Mouse (Mus musculus) lung, postnatal 0 days (tissue): ENCODE measurements around the gene Olfr746. TPM values are rescaled to one million over a fixed set of nuclear protein-coding genes. Genes with fewer than 3 reads are reported as not detected.

ENCODE experiments used
- ATAC-seq: fragments of 200-750 bp; cut with Nextera tagmentation; 2 replicates; pipeline ENCODE4 v1.8.0; 2017; ENCODE audit warnings: moderate library complexity
- DNase-seq: peaks from one replicate; pipeline ENCODE4 v3.0.0-alpha.2; 2016; ENCODE audit warnings: low spot score
- H3K27ac ChIP-seq: fragments of 300-500 bp; sonication (generic); 2 replicates; pipeline ENCODE4 v1.5.1; 2014; ENCODE audit warnings: antibody characterized with exemption, mild to moderate bottlenecking, low read length, mixed read lengths
- H3K27me3 ChIP-seq: fragments of 300-500 bp; sonication (generic); replicated peaks from 2 replicates; pipeline ENCODE4 v1.6.1; 2014; ENCODE audit warnings: low read length, mixed read lengths; ENCODE audit not compliant: insufficient read depth
- H3K36me3 ChIP-seq: fragments of 300-500 bp; sonication (generic); 2 replicates; pipeline ENCODE4 v1.6.1; 2014; ENCODE audit warnings: low read length, mixed read lengths; ENCODE audit not compliant: insufficient read depth
- H3K4me1 ChIP-seq: fragments of 300-500 bp; sonication (generic); 2 replicates; pipeline ENCODE4 v1.6.1; 2014; ENCODE audit warnings: antibody characterized with exemption, low read depth, low read length, mixed read lengths; ENCODE audit not compliant: insufficient read depth
- H3K4me2 ChIP-seq: fragments of 300-500 bp; sonication (generic); replicated peaks from 2 replicates; pipeline ENCODE4 v1.6.1; 2014; ENCODE audit warnings: low read depth, mild to moderate bottlenecking, low read length, moderate library complexity, mixed read lengths
- H3K4me3 ChIP-seq: fragments of 300-500 bp; sonication (generic); 2 replicates; pipeline ENCODE4 v1.5.1; 2014; ENCODE audit warnings: low read depth, low read length
- H3K9ac ChIP-seq: fragments of 300-500 bp; sonication (generic); replicated peaks from 2 replicates; pipeline ENCODE4 v1.6.1; 2014; ENCODE audit warnings: low read depth, mild to moderate bottlenecking
- H3K9me3 ChIP-seq: fragments of 300-500 bp; sonication (generic); 2 replicates; pipeline ENCODE4 v1.6.1; 2016; ENCODE audit warnings: low read length, mixed read lengths
- CTCF ChIP-seq: IDR thresholded peaks from 2 replicates; pipeline ENCODE4 v1.5.1; 2016; ENCODE audit warnings: antibody characterized with exemption, mild to moderate bottlenecking
- EP300 ChIP-seq: IDR thresholded peaks from 2 replicates; pipeline ENCODE4 v1.6.1; 2016; ENCODE audit warnings: antibody characterized with exemption, mild to moderate bottlenecking, control low read depth
- WGBS: fragments of 180-500 bp; shearing (Covaris S2); extraction: QIAGEN DNeasy Blood & Tissue Kit; methylation state at CpG from one replicate; pipeline ENCODE4 v1.1.7; 2014; 5-methylcytosine and 5-hydroxymethylcytosine counted together
- polyA plus RNA-seq: library from polyadenylated mRNA; unstranded; fragments of >200 nt; fragmentation: Nextera tagmentation; extraction: Ambion mirVana; gene quantifications from 2 replicates; pipeline ENCODE4 v1.2.1, GENCODE M21; 2015

The Olfr746 gene
- not detected in 2 replicates for polyA plus RNA-seq

DNA sequence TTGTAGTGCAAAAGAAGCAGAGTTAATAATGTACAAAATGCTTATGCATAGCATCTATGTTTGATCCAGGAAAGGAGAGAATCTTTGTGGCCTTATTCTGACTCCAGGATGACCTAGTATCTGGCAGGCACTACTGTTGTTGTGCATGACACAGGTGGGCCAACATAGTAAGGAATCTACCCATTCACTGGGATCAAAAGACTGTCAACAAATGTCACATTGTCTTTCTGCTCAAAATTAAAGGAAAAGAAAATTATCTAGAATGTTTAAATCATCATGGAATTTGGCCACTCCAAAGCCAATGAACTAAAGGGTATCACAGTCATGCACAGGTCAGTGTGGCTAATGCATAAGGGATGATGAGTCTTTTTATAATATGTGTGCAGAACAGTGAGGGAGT is at the start of gene Olfr746:
Gene Olfr746, plus strand, starts transcription at position 301 of the 400 bp plus-strand sequence.
- Histone ChIP-seq H3K9me3 (no peaks in the 10 kb centered on the region), H3K27me3 (no peaks in the 10 kb centered on the region), H3K4me2 (no peak within 1 kb of the TSS), H3K9ac (no peak within 1 kb of the TSS), H3K36me3 (no peaks in the 10 kb centered on the region), H3K4me3 (no peak within 1 kb of the TSS), H3K4me1 (no peaks in the 10 kb centered on the region), H3K27ac (no peak within 1 kb of the TSS)
- DNase-seq (no peak), ATAC-seq (no peak)
- no peak for TF ChIP-seq CTCF
- no peak for TF ChIP-seq EP300

DNA sequence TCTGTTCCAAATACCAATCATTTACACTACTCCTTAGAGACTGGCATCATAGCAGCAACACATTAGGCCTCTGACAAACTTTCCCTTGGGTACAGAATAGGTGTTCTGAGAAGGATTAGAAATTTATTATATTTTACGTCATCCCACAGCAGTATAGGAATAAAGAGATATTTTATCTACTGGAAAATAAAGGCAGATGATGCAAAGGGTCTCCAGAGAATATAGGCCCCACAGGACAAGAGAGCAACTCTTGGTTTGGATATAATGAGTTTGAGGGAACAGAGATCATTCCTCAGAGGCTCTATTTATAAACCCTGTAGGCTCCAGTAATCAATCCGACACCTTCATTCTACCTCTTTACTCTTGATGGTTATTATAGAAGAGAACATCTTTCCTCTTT is 32.3 kb upstream of the Olfr746 start, which contains the start of gene Olfr744:
Gene Olfr744, plus strand, starts transcription at position 301 of the 400 bp plus-strand sequence.
- Histone ChIP-seq H3K9me3 (no peaks in the 10 kb centered on the region), H3K36me3 (no peaks in the 10 kb centered on the region), H3K9ac (no peak within 1 kb of the TSS), H3K4me3 (no peak within 1 kb of the TSS), H3K4me2 (no peak within 1 kb of the TSS), H3K27me3 (no peaks in the 10 kb centered on the region), H3K27ac (no peak within 1 kb of the TSS), H3K4me1 (no peaks in the 10 kb centered on the region)
- 79% methylated on average over 2 of the region's 2 CpGs for WGBS
- no peak for ATAC-seq
- no peak for TF ChIP-seq CTCF
- no peak for TF ChIP-seq EP300
- DNase-seq, result no peak

DNA sequence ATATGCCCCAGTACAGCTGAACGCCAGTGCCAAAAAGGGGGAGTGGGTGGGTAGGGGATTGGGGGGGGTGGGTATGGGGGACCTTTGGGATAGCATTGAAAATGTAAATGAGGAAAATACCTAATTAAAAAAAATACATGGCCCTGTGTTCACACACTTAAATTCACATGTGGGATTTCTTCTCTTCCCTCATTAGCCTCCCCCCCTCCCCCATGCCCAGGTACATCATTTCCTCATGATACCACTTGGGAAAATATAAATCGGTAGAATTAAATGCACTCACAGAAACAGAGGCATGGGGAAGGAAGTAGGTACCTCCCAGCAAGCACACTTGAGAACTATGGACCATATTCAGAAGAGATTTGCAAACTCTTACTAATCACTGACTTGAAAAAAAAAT is 7.8 kb upstream of the Olfr746 start, which contains the start of gene Olfr745:
Gene Olfr745, plus strand, starts transcription at position 301 of the 400 bp plus-strand sequence.
- Histone ChIP-seq H3K9ac (no peak within 1 kb of the TSS), H3K36me3 (no peaks in the 10 kb centered on the region), H3K4me2 (no peak within 1 kb of the TSS), H3K4me1 (no peaks in the 10 kb centered on the region), H3K4me3 (no peak within 1 kb of the TSS), H3K27ac (no peak within 1 kb of the TSS), H3K9me3 (no peaks in the 10 kb centered on the region), H3K27me3 (no peaks in the 10 kb centered on the region)
- TF ChIP-seq EP300, result no peak
- TF ChIP-seq CTCF, result no peak
- DNase-seq (no peak), ATAC-seq (no peak)
- 73% methylated on average over 2 of the region's 2 CpGs for WGBS

DNA sequence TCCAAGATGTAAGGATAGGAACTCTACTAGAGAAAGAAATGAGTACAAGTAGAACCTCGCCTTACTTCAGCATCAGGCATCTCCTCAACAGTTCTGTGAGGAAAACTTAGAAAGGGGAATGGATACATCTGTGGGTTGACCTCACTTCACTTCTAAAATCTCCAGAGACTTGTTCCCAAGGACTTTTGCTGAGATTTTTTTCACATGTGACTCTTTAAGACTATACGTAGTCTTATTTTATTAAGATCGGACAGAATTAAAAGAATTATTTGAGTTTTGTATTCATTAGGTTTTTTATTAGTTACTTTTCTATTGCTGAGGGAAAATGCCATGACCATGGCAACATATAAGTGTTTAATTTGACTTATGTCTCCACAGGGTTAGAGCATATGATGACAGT is 46.2 kb downstream of the Olfr746 start, which contains the start of gene Olfr747:
Gene Olfr747, minus strand, starts transcription at position 101 of the 400 bp plus-strand sequence.
- H3K4me2 ChIP-seq, result no peak within 1 kb of the TSS
- H3K9me3 ChIP-seq, result no peaks in the 10 kb centered on the region
- no peak for DNase-seq
- no peak within 1 kb of the TSS for H3K4me3 ChIP-seq
- no peak within 1 kb of the TSS for H3K9ac ChIP-seq
- no peaks in the 10 kb centered on the region for H3K4me1 ChIP-seq
- H3K27ac ChIP-seq, result no peak within 1 kb of the TSS
- no peaks in the 10 kb centered on the region for H3K36me3 ChIP-seq
- WGBS, result 87% methylated on average over 3 of the region's 3 CpGs
- TF ChIP-seq EP300 (no peak), CTCF (no peak)
- ATAC-seq, result no peak
- no peaks in the 10 kb centered on the region for H3K27me3 ChIP-seq

Other genes starting within 250 kb of the Olfr746 start
- not detected in 2 replicates for gene Olfr738, start 239.5 kb upstream of the Olfr746 start, polyA plus RNA-seq
- gene Olfr739, start 228.5 kb upstream of the Olfr746 start, polyA plus RNA-seq, result not detected in 2 replicates
- not detected in 2 replicates for gene Olfr740, start 201.5 kb upstream of the Olfr746 start, polyA plus RNA-seq
- gene Olfr741, start 174.3 kb upstream of the Olfr746 start, polyA plus RNA-seq, result not detected in 2 replicates
- not detected in 2 replicates for gene Olfr742, start 143.5 kb upstream of the Olfr746 start, polyA plus RNA-seq
- not detected in 2 replicates for gene Olfr743, start 125.2 kb upstream of the Olfr746 start, polyA plus RNA-seq
- not detected in 2 replicates for gene Olfr744, start 32.2 kb upstream of the Olfr746 start, polyA plus RNA-seq
- gene Olfr745, start 7.7 kb upstream of the Olfr746 start, polyA plus RNA-seq, result not detected in 2 replicates
- gene Olfr747, start 46.1 kb downstream of the Olfr746 start, polyA plus RNA-seq, result not detected in 2 replicates
- not detected in 2 replicates for gene Olfr748, start 60.3 kb downstream of the Olfr746 start, polyA plus RNA-seq
- gene Olfr749, start 98.0 kb downstream of the Olfr746 start, polyA plus RNA-seq, result not detected in 2 replicates
- 45.6 and 47.0 TPM in 2 replicates for gene Ttc5, start 138.4 kb downstream of the Olfr746 start, polyA plus RNA-seq
- gene Ccnb1ip1, start 160.6 kb downstream of the Olfr746 start, polyA plus RNA-seq, result not detected in 2 replicates
- 27.6 and 33.7 TPM in 2 replicates for gene Parp2, start 160.8 kb downstream of the Olfr746 start, polyA plus RNA-seq
- gene Tep1, start 223.5 kb downstream of the Olfr746 start, polyA plus RNA-seq, result 11.1 and 13.0 TPM in 2 replicates